Mouse (Mus musculus): Measurements from ENCODE around the gene Pllp. TPM values are rescaled to one million over a fixed set of nuclear protein-coding genes. Genes with fewer than 3 reads are reported as not detected.

Pllp gene
- polyA plus RNA-seq (2012; rRNA removed): 63.8 and 69.8 TPM in 2 replicates

- WGBS: under 1% methylated on average over 41 of the region's 41 CpGs
- DNase-seq (ENCODE audit: low read depth, low spot score): no peak
Measured at GRCm38 (mm10) chr8:94695994-94696384, at the start of gene Pllp. Gene Pllp (minus strand): TSS chr8:94696278.

GRCm38 (mm10) chr8:94745476-94746184 lies 49.6 kb upstream of the Pllp start, which contains the start of gene Ccl22:
Gene Ccl22 (plus strand): TSS chr8:94745590.
- 84% methylated on average over 7 of the region's 7 CpGs for WGBS
- DNase-seq (ENCODE audit: low read depth, low spot score): no peak

- 86% methylated on average over 9 of the region's 9 CpGs for WGBS
- DNase-seq (ENCODE audit: low read depth, low spot score): no peak
Measured at GRCm38 (mm10) chr8:94744972-94745371, 48.9 kb upstream of the Pllp start.

DNA sequence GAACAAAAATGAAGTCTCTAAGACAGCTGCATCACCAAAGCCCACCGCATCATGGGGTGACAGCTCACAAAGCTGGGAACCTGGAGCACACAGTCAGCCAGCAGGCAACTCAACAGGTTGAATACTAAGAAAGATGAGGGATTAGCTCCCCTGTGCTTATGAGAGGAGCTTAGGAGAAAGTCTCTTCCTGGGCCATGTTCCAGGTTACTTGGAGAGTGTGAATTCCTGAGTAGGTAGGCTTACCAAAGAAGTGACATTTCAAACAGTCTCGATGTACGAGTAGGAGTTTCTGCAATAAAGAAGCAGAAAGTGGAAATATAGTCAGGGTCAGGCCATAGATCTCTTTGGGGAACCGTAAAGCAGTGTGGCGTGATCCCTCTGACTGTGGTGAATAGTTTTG lies 48.4 kb upstream of the Pllp start:
- 89% methylated on average over 5 of the region's 5 CpGs for WGBS
- DNase-seq (ENCODE audit: low read depth, low spot score): no peak

GRCm38 (mm10) chr8:94741726-94742125 lies 45.6 kb upstream of the Pllp start:
- WGBS: 91% methylated on average over 4 of the region's 4 CpGs
- DNase-seq (ENCODE audit: low read depth, low spot score): no peak

GRCm38 (mm10) chr8:94740591-94740990 lies 44.5 kb upstream of the Pllp start:
- 83% methylated on average over 3 of the region's 3 CpGs for WGBS

GRCm38 (mm10) chr8:94739829-94740228 lies 43.8 kb upstream of the Pllp start:
- WGBS: 69% methylated on average over 6 of the region's 6 CpGs
- no peak for DNase-seq (ENCODE audit: low read depth, low spot score)

More at GRCm38 (mm10) chr8:94740591-94740990, 44.5 kb upstream of the Pllp start:
- DNase-seq (ENCODE audit: low read depth, low spot score): no peak

GRCm38 (mm10) chr8:94735426-94736094 lies 39.5 kb upstream of the Pllp start:
- WGBS: 25% methylated on average over 5 of the region's 5 CpGs
- no peak for DNase-seq (ENCODE audit: low read depth, low spot score)

GRCm38 (mm10) chr8:94734735-94735350 lies 38.8 kb upstream of the Pllp start:
- DNase-seq (ENCODE audit: low read depth, low spot score): no peak
- WGBS: 84% methylated on average over 7 of the region's 7 CpGs

- DNase-seq (ENCODE audit: low read depth, low spot score): peak; percentile 40
- WGBS: 34% methylated on average over 5 of the region's 5 CpGs
Measured at GRCm38 (mm10) chr8:94733821-94734465, 37.9 kb upstream of the Pllp start.

DNA sequence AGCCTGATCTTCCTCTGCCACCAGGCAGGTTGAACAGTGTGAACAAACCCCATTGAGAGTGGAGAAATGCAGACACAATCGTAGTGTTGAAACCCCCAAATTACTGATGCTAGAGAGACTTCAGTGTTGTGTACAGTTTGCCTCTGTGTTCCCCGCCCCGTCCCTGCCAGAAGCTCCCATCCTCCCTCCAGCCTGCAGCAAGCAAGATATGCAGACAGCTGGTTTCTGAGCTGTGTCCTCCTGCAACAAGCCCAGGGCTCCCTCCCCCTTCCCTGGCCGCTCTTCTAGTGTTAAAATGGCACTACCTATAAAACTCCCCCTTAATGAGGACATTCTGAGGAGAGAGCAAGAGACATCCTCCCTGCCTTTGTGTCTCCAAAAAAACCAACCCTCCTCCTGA lies 33.2 kb upstream of the Pllp start:
- DNase-seq (ENCODE audit: low read depth, low spot score): no peak
- 60% methylated on average over 4 of the region's 4 CpGs for WGBS

GRCm38 (mm10) chr8:94725998-94726397 lies 29.9 kb upstream of the Pllp start:
- DNase-seq (ENCODE audit: low read depth, low spot score): no peak
- 79% methylated on average over 5 of the region's 5 CpGs for WGBS

DNA sequence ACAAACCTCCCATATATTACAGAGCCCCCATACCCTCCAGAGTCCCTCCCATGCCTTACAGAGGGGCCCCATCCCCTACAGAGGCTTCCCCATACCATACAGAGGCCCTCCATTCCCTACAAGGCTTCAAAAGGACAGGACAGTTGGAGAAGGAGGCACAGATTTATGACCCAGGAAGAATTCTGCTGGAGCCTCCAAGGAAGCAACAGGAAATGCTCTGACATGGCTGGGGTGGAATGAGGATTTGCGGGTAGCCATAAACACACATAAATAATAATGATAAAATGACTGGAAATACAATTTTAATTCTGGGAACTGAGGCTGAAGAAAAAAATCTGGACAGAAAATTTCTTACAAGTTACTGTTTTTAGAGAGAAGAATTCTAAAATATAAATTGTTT lies 20.8 kb upstream of the Pllp start:
- 62% methylated on average over 1 of the region's 1 CpGs for WGBS
- no peak for DNase-seq (ENCODE audit: low read depth, low spot score)

DNA sequence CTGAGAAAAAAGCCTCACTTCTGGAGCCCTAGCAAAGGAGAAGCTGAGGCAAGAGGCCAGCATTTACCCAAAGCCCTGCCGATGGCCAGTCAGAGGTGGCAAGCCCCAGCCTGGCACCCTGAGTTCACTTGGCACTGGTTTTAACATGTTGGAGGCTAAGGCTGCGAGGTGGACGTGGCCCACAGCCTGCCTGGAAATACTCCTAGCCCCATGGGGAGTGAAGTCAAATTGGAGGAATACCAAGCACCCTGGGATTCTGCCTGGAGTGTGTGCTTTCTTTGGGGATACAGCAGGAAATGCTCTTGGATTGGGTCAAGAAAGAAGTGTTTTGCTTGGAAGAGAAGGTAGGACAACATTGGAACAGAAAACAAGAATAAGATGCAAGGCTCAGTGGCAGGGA lies 19.8 kb upstream of the Pllp start:
- no peak for DNase-seq (ENCODE audit: low read depth, low spot score)
- WGBS: 87% methylated on average over 3 of the region's 3 CpGs

DNA sequence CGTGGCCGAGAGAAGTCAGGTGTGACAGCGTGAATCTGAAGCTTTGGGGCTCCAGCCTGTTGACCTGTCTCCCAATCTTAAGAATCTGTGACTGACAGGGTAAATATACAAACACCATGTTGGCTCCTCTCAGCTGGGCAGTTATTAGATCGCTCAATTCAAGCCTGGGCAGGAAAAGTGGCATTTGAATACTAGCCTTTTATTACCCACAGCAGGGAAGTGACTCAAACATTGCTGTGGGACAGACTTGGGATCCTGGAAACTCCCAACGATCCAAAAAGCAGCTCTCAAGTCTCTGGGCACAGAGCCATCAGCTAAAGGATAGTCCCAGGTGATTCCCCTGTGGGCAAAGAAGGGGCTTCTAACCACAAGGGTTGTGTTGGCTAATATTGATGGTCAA lies 18.5 kb upstream of the Pllp start:
- DNase-seq (ENCODE audit: low read depth, low spot score): no peak
- 44% methylated on average over 5 of the region's 5 CpGs for WGBS

GRCm38 (mm10) chr8:94711160-94711718 lies 15.2 kb upstream of the Pllp start:
- 47% methylated on average over 5 of the region's 5 CpGs for WGBS
- no peak for DNase-seq (ENCODE audit: low read depth, low spot score)

DNA sequence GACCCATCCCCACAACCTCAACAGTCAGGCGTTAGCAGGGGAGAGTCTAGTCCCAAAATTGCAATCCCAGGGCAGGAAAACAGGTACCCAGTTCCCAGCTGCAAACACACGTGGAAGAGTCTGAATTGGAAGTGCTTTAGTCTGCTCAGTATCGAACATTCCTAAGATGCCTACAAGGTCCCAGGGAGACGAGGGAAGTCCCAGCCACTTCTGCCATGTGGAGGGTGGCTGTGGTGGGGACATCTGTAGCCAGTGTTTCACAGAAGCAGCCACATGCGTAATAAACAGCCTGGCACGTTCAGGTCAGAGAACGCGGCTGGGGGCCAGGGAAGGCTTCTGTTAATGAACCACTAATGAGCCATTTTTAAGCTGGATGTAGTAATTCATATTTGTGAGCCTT lies 14.3 kb upstream of the Pllp start:
- 70% methylated on average over 8 of the region's 8 CpGs for WGBS
- no peak for DNase-seq (ENCODE audit: low read depth, low spot score)

DNA sequence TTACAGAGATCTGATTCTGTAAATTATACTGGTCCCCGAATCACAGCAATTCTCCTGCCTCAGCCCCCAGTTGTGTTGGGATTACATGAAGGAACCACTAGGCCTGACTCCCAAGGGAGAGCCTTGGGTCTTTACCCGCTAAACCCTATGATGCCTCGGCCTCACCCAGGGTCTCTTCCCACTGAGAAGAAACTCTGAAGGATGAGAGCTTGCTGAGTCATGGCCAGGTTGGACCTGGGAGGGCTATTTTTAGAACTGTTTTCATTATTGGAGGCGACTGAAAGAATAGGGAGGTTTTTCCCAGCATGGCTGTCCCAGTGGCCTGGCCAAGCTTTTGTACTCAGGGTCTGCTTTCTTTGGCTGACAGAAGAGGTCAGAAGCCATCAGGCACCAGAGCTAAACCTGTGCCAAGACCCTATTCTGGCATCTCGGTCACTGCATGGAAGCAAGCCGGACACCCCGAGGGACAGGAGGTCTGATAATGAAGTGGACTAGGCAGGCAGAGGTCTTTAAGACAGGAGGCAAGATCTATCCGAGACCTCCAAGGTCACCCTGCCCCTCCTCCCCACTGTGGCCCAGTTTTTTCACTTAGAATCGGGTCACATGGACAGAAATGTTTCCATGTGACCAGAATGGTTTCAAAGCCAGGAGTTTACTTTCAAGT lies 10.8 kb upstream of the Pllp start:
- WGBS: 74% methylated on average over 9 of the region's 9 CpGs
- DNase-seq (ENCODE audit: low read depth, low spot score): no peak

GRCm38 (mm10) chr8:94705581-94706245 lies 9.6 kb upstream of the Pllp start:
- 83% methylated on average over 10 of the region's 10 CpGs for WGBS

More at GRCm38 (mm10) chr8:94705581-94706245, 9.6 kb upstream of the Pllp start:
- no peak for DNase-seq (ENCODE audit: low read depth, low spot score)

Measured in large intestine, adult 2 months (tissue).